Mouse (Mus musculus) spleen, adult 2 months (tissue): ENCODE data around the gene Olfr615.
"Not testable (repeated sequence)": the region's sequence is repeated elsewhere in the genome, so short reads cannot be mapped to it uniquely, and the experiment has no call there.

Experiments used
- CTCF ChIP-seq: fragments of 200-500 bp; IDR thresholded peaks from 2 replicates; pipeline ENCODE4 v1.5.1; 2011; ENCODE audit warnings: mild to moderate bottlenecking, inconsistent platforms; ENCODE audit not compliant: insufficient read depth, insufficient read length, insufficient replicate concordance; ENCODE audit errors: extremely low read depth
- POLR2A ChIP-seq: fragments of 200-500 bp; IDR thresholded peaks from 2 replicates; pipeline ENCODE4 v1.6.1; 2011; ENCODE audit warnings: low read depth, low read length, inconsistent platforms

DNA sequence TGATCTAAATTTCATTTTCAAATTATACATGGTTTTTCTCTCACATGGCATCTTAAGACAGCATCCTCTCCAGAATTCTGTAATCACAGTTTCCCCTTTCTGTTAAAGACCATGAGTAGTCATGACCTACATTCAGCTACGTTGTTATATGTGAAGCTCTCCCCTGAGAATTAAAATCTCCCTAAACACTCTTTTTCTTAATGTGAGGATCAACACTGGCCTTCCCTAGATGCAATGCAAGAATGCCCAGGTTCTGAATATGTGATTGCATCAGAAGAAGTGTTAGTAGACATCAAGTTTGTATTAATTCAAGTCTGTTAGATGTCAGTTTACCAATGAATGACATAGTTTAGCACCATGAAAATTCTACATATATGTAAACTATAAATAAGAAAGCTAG, 35.1 kb upstream of the Olfr615 start, which contains the start of gene Olfr611:
- TF ChIP-seq POLR2A, CTCF: not testable (repeated sequence)
